Mouse (Mus musculus): ENCODE measurements around the gene Cxcl1. TPM values are rescaled to one million over a fixed set of nuclear protein-coding genes. Genes with fewer than 3 reads are reported as not detected.

The Cxcl1 gene
- total RNA-seq, 2 experiments from 2014 or later, result not detected

DNA sequence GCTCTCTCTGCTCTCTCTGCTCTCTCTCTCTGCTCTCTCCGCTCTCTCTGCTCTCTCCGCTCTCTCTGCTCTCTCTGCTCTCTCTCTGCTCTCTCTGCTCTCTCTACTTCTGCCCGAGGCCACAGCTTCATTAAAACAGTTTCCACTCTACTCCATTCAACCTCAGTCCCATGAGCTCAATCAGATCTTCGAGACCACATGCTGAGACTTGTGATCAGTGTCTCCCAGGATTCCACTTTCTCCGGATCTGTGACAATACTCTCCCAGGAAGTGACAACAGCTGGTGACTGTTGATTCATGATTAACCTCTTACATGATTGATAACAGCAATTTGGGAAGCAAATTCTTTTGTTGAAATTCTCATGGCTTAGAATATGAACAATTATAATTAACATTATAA is 8.9 kb upstream of the Cxcl1 start:
- ATAC-seq (replicated peaks; ENCODE audit: low FRiP score, poor library complexity, severe bottlenecking), result no peak

DNA sequence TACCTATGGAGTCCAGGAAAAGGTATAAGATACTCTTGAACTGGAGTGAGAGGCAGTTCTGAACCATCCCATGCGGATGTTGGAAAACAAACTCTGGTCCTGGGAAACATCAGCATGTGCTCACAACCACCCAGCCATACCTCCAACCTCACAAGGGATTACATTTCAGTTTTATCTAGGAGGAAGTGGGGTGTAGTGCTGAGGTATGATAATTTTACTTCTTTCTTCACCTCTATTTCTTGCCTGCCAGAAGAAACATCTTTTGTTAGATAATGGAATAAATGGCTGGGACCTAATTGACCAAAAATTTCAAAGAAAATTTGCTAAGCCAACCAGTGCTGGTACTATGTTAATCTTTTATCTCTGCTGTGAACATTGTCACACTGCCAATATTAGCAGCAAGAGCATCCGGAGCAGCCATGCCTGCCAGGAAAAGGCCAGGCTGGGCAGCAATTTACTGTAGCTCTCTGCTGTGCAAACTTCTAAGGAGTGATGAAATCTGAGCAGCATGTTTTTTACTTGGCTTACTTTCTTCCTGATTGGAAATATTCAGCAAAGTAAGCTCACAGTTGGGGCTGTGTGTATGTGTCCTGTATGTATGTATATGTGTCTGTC is 6.3 kb upstream of the Cxcl1 start:
- no peak for ATAC-seq (replicated peaks; ENCODE audit: low FRiP score, poor library complexity, severe bottlenecking)

GRCm38 (mm10) chr5:90888661-90889060 is 2.4 kb upstream of the Cxcl1 start:
- ATAC-seq (replicated peaks; ENCODE audit: low FRiP score, poor library complexity, severe bottlenecking), result no peak

DNA sequence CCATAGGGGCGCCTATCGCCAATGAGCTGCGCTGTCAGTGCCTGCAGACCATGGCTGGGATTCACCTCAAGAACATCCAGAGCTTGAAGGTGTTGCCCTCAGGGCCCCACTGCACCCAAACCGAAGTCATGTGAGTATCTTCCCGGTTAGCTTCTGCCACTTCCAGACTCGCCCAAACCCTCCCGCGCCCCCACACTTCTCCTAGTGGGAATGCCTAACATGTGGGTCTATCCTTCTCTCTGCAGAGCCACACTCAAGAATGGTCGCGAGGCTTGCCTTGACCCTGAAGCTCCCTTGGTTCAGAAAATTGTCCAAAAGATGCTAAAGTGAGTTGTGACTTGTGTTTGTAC is 398 bp downstream of the Cxcl1 start:
- ATAC-seq (replicated peaks; ENCODE audit: low FRiP score, poor library complexity, severe bottlenecking), result no peak

DNA sequence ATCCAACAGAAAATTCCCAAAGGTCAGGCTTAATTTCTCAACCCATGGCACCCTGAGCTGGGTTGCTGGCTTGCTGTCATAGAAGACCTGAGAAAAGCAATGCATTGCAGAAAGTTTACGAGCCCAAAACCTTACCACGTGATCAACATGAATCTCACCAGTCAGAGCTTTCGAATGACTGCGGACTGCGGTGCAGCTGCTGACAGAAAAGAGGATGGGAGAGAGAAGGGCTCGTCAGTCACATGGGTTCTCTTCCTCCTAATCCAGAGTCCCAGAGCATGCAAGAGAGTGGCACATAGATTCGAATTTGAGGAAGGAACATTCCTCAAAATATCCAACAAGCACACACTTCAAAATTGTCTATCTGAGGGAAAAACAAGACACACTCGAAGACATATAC is 3.2 kb downstream of the Cxcl1 start:
- no peak for ATAC-seq (replicated peaks; ENCODE audit: low FRiP score, poor library complexity, severe bottlenecking)

GRCm38 (mm10) chr5:90897429-90897828 is 6.4 kb downstream of the Cxcl1 start:
- ATAC-seq (replicated peaks; ENCODE audit: low FRiP score, poor library complexity, severe bottlenecking), result no peak

GRCm38 (mm10) chr5:90899308-90899707 is 8.3 kb downstream of the Cxcl1 start:
- no peak for ATAC-seq (replicated peaks; ENCODE audit: low FRiP score, poor library complexity, severe bottlenecking)

DNA sequence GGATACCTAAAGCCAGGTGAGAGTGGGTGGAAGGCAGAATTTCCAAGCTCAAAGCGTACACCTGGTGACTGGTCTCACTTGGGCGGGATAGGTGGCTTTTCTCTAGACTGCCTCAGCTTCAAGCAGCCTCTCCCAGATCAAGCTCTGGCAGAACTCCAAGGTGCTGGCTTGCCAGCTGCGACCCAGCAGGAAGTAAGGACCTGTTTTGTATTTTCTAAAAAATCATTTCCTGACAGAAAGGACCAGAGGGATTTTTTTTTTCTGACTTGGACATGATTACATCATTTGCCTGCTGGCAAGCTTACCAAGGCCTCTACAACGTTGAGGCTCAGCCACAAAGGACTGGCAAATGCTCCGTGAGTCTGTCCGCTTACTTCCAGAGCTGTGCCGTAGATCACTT is 9.1 kb downstream of the Cxcl1 start:
- no peak for ATAC-seq (replicated peaks; ENCODE audit: low FRiP score, poor library complexity, severe bottlenecking)

DNA sequence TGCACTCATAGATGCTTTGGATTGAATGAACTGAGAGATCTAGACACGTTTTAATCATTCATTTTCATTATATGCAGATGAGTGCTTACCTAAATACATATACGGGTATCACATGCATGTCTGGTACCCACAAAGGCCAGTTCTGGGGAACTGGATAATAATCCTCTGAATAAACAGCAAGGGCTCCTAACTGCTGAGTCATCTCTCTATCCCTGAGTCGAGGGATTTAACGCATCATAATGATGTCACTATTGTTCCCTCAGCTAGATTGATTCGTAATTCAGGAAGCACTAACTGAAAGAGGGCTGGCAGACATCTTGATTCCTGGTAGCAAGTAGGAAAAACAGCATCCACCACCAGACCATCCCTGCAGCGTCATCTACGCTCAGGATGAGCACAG is 9.6 kb downstream of the Cxcl1 start:
- no peak for ATAC-seq (replicated peaks; ENCODE audit: low FRiP score, poor library complexity, severe bottlenecking)

DNA sequence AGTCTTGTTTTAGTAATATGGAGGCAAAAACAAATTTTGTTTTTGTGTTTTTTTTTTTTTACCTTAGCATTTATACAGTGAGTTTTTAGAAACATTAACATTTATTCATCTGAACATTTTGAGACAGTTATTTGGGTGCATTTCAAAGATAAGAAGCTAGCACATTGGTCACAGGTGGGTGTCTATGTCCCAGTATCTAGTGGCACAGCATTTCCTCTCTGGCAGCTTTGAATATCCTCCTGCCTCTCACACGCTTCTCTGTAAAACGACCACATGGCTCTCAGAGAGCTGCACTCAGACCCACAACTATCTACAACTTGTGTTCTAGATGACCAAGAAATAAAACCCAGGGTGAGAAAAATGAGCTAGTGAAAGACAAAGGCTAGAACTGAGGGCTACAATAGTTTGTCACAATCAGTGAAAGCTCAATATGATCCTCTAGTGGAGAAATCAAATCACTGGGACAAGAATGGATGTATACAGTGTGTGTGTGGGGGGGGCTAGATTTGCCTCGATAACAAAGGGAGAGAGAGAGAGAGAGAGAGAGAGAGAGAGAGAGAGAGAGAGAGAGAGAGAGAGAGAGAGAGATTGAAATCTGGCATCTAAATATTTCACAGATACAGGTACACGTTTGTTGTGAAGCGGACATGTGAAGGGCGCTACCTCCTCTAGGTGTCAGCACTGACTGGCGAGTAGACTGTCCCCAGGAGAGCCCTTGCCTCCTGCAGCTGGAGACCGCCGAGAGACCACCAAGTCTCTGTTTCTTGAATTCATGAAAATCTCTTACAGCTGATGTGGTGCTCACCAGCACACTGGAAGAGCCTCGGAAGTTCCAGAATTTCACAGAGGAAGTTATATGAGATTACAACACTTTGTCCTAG is 11.6 kb downstream of the Cxcl1 start:
- ATAC-seq (replicated peaks; ENCODE audit: low FRiP score, poor library complexity, severe bottlenecking), result no peak

DNA sequence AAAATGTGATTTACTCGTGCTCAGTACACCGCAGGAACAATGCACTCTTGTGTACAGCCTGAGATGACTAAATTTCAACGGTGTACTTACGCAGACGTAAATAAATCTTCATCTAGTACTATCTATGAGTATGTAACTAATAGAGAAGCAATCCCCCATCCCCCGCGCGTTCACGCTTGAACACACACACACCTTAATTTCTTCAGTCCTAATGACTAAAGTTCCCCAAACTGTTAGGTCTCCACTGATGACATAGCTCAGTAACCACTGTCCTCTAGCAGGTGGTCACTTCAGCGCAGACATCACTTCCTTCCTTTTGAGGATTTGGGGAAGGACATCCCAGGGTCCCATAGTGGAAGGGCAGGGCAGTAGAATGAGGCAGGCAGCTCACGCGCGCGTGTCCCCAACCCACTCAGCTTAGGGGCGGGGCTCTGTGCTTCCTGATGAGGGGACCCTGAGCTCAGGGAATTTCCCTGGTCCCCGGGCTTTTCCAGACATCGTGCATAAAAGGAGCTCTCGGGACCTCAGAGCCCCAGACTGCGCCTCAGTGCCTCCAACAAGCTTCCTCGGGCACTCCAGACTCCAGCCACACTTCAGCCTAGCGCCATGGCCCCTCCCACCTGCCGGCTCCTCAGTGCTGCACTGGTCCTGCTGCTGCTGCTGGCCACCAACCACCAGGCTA is 12.4 kb downstream of the Cxcl1 start, which contains the start of gene Cxcl2:
TSS of gene Cxcl2 (plus strand) at position 533 of the 682 bp plus-strand sequence.
- no peak for ATAC-seq (replicated peaks; ENCODE audit: low FRiP score, poor library complexity, severe bottlenecking)

DNA sequence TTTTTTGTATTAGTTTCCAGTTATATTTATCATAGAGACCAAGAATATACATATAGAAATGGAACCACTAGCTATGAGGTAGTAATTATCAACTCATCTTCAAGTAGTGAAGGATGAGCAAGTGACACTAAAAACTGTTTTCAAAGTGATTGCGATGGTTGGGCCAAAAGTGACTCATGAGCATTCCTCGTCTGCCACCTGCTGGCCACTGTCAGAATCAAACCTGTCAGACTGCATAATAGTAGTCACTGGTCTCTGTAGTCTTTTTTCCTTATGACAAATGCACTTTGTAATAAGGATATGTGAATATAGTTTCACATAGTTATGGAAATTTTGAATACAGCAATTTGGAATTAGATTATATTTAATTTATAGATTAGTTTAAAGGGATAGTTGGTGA is 17.9 kb downstream of the Cxcl1 start:
- ATAC-seq (replicated peaks; ENCODE audit: low FRiP score, poor library complexity, severe bottlenecking), result peak; percentile 57; the same call in 1 of the 2 replicates

- ATAC-seq (replicated peaks; ENCODE audit: low FRiP score, poor library complexity, severe bottlenecking), result no peak
Measured at GRCm38 (mm10) chr5:90919495-90919894, 28.5 kb downstream of the Cxcl1 start.

GRCm38 (mm10) chr5:90922958-90923357 is 31.9 kb downstream of the Cxcl1 start:
- ATAC-seq (replicated peaks; ENCODE audit: low FRiP score, poor library complexity, severe bottlenecking), result no peak

DNA sequence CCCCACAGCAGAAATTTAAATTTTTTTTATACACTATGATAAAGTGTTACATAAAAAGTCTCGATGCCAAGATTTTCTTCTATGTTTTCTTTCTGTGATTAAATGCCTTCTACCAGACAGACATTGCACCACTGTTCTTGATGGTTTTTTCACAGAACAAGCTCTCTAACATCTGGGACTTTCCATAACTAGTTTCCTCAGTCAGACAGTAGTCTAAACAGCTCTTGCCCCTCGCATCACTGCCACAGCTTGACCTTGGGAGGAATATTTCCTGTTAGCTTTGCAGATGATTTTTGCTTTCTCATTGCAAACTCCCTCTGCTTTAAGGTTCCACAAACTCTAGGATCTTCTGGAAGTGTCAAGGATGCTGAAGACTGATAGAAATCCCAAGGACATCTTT is 39.5 kb downstream of the Cxcl1 start:
- ATAC-seq (replicated peaks; ENCODE audit: low FRiP score, poor library complexity, severe bottlenecking), result no peak; the same call in 1 of the 2 replicates

GRCm38 (mm10) chr5:90930971-90931851 is 40.2 kb downstream of the Cxcl1 start, which contains the start of gene Mthfd2l:
TSS of gene Mthfd2l (plus strand) at chr5:90931117.
- ATAC-seq (replicated peaks; ENCODE audit: low FRiP score, poor library complexity, severe bottlenecking), result peak; percentile 97

- no peak for ATAC-seq (replicated peaks; ENCODE audit: low FRiP score, poor library complexity, severe bottlenecking)
Measured at GRCm38 (mm10) chr5:90931911-90932310, 40.9 kb downstream of the Cxcl1 start.

GRCm38 (mm10) chr5:90936706-90937105 is 45.7 kb downstream of the Cxcl1 start:
- ATAC-seq (replicated peaks; ENCODE audit: low FRiP score, poor library complexity, severe bottlenecking), result no peak
